Mouse (Mus musculus): ENCODE results near the gene Dmkn.

DNA sequence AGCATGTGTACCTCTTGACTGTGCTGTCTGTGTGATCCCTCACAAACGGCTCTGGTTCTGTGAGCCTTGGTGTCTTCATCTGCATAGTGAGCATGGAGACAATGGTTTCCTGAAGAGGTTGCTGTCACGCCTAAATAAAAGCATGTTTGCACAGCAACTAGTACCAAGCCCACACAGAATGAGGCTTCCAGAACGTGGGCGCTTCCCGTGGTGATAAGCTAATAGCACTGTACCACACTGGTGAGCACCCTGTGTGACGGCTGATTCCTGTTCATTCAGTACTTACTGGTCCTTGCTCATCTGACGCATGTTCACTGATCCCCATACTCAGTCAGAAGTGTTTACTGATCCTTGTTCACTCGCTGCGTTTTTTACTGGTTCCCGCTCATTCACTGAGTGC is 26.6 kb downstream of the Dmkn start:
- TF ChIP-seq POLR2A (IDR thresholded peaks at IDR 0.05; ENCODE audit: borderline replicate concordance, extremely low read depth, low read depth, low read length), result no peak
- TF ChIP-seq CTCF (IDR thresholded peaks at IDR 0.05; ENCODE audit: insufficient read depth, low read length), result no peak

Measured in lung, adult 2 months (tissue).